Mouse (Mus musculus) lung, postnatal 14 days (tissue): Measurements from ENCODE around the gene Tshz2.

Source experiments
- DNase-seq: peaks from one replicate; pipeline ENCODE4 v3.0.0; 2021

Gene Tshz2

GRCm38 (mm10) chr2:169702725-169703486 lies 70.1 kb downstream of the Tshz2 start:
- no peak for DNase-seq

- DNase-seq: no peak
These were observed 89.0 kb downstream of the Tshz2 start for GRCm38 (mm10) chr2:169721793-169722326.

- no peak for DNase-seq
These were observed 89.5 kb downstream of the Tshz2 start for GRCm38 (mm10) chr2:169722341-169722740.

GRCm38 (mm10) chr2:169723645-169724462 lies 91.0 kb downstream of the Tshz2 start:
- DNase-seq: peak; percentile 51

GRCm38 (mm10) chr2:169728651-169729280 lies 96.0 kb downstream of the Tshz2 start:
- DNase-seq: peak; percentile 60

GRCm38 (mm10) chr2:169730551-169730996 lies 97.8 kb downstream of the Tshz2 start:
- peak; percentile 9 for DNase-seq

- no peak for DNase-seq
These were observed 101.2 kb downstream of the Tshz2 start for GRCm38 (mm10) chr2:169734053-169734452.

GRCm38 (mm10) chr2:169735475-169736406 lies 102.9 kb downstream of the Tshz2 start:
- no peak for DNase-seq

- no peak for DNase-seq
These were observed 108.2 kb downstream of the Tshz2 start for GRCm38 (mm10) chr2:169740996-169741395.

- no peak for DNase-seq
These were observed 110.0 kb downstream of the Tshz2 start for GRCm38 (mm10) chr2:169742791-169743190.

- no peak for DNase-seq
These were observed 110.5 kb downstream of the Tshz2 start for GRCm38 (mm10) chr2:169743294-169743693.

- DNase-seq: no peak
These were observed 111.1 kb downstream of the Tshz2 start for GRCm38 (mm10) chr2:169743910-169744309.

- no peak for DNase-seq
These were observed 114.4 kb downstream of the Tshz2 start for GRCm38 (mm10) chr2:169747114-169747642.

GRCm38 (mm10) chr2:169749331-169749945 lies 116.6 kb downstream of the Tshz2 start:
- DNase-seq: no peak

- DNase-seq: peak; percentile 51
These were observed 118.0 kb downstream of the Tshz2 start for GRCm38 (mm10) chr2:169750574-169751491.

- DNase-seq: no peak
These were observed 119.3 kb downstream of the Tshz2 start for GRCm38 (mm10) chr2:169752126-169752525.

GRCm38 (mm10) chr2:169753432-169753831 lies 120.6 kb downstream of the Tshz2 start:
- no peak for DNase-seq

GRCm38 (mm10) chr2:169755091-169755490 lies 122.3 kb downstream of the Tshz2 start:
- DNase-seq: no peak

GRCm38 (mm10) chr2:169758120-169758519 lies 125.3 kb downstream of the Tshz2 start:
- DNase-seq: no peak

- no peak for DNase-seq
These were observed 127.3 kb downstream of the Tshz2 start for GRCm38 (mm10) chr2:169760117-169760516.
